Mouse (Mus musculus) megakaryocyte, embryonic 14.5 days (primary cell): Measurements from ENCODE around the gene B4galt7.

Source experiments
- FLI1 ChIP-seq: IDR thresholded peaks from 2 replicates; pipeline ENCODE4 v1.6.1; 2012; ENCODE audit warnings: low read length, inconsistent platforms, mixed read lengths
- GATA1 ChIP-seq: IDR thresholded peaks from 3 replicates; pipeline ENCODE4 v1.6.1; 2012; ENCODE audit warnings: mixed read lengths, low read length, inconsistent platforms, borderline replicate concordance

GRCm38 (mm10) chr13:55555921-55556320 lies 43.8 kb upstream of the B4galt7 start:
- no peak for TF ChIP-seq FLI1
- no peak for TF ChIP-seq GATA1
